Mouse (Mus musculus): Measurements from ENCODE around the gene Patl2. TPM values are rescaled to one million over a fixed set of nuclear protein-coding genes. Genes with fewer than 3 reads are reported as not detected.

The Patl2 gene
- not detected in 2 replicates for polyA plus RNA-seq (2014; fragmentation: Nextera tagmentation; extraction: Ambion mirVana)

- DNase-seq (ENCODE audit: low spot score): no peak
- no peak within 1 kb of the TSS for H3K27ac ChIP-seq (ENCODE audit: low read depth, low read length)
- H3K9me3 ChIP-seq (replicated peaks; ENCODE audit: control insufficient read depth, low read length): no peaks in the 10 kb centered on the region
- no peaks in the 10 kb centered on the region for H3K36me3 ChIP-seq (ENCODE audit: control insufficient read depth, insufficient read depth, low read length)
- WGBS: 86% methylated on average over 17 of the region's 17 CpGs
- H3K4me2 ChIP-seq (ENCODE audit: low read length): no peak within 1 kb of the TSS
- H3K9ac ChIP-seq (ENCODE audit: low read length): no peak within 1 kb of the TSS
- no peaks in the 10 kb centered on the region for H3K27me3 ChIP-seq (replicated peaks; ENCODE audit: control insufficient read depth, insufficient read depth, low read length)
- H3K4me1 ChIP-seq (ENCODE audit: control insufficient read depth, insufficient read depth, low read length): no peaks in the 10 kb centered on the region
- no peak within 1 kb of the TSS for H3K4me3 ChIP-seq (ENCODE audit: low read depth, low read length)
- ATAC-seq: no peak
These were observed at the start of gene Patl2, which contains the start of gene Terb2 for GRCm38 (mm10) chr2:122186106-122186505. Patl2 (minus strand) TSS chr2:122186189. Terb2 (plus strand) TSS chr2:122186272.

GRCm38 (mm10) chr2:122235425-122235824, 49.4 kb upstream of the Patl2 start:
- H3K27me3 ChIP-seq (replicated peaks; ENCODE audit: control insufficient read depth, insufficient read depth, low read length): no peaks in the 10 kb centered on the region
- peak overlapping the region; percentile 64 for H3K4me2 ChIP-seq (ENCODE audit: low read length)
- 78% methylated on average over 2 of the region's 2 CpGs for WGBS
- ATAC-seq (no peak), DNase-seq (ENCODE audit: low spot score) (no peak)
- H3K36me3 ChIP-seq (ENCODE audit: control insufficient read depth, insufficient read depth, low read length): no peaks in the 10 kb centered on the region
- H3K4me3 ChIP-seq (ENCODE audit: low read depth, low read length): no peak overlapping the region; the same call in 1 of the 2 replicates
- H3K9ac ChIP-seq (ENCODE audit: low read length): no peak overlapping the region
- H3K27ac ChIP-seq (ENCODE audit: low read depth, low read length): no peak overlapping the region
- no peaks in the 10 kb centered on the region for H3K9me3 ChIP-seq (replicated peaks; ENCODE audit: control insufficient read depth, low read length)
- no peaks in the 10 kb centered on the region for H3K4me1 ChIP-seq (ENCODE audit: control insufficient read depth, insufficient read depth, low read length)

GRCm38 (mm10) chr2:122234611-122235288, 48.8 kb upstream of the Patl2 start, which contains the start of gene Sord:
Sord (plus strand) TSS chr2:122234749.
- Histone ChIP-seq H3K4me1 (ENCODE audit: control insufficient read depth, insufficient read depth, low read length) (no peaks in the 10 kb centered on the region), H3K4me2 (ENCODE audit: low read length) (peak within 1 kb of the TSS; percentile 64), H3K27me3 (replicated peaks; ENCODE audit: control insufficient read depth, insufficient read depth, low read length) (no peaks in the 10 kb centered on the region), H3K9me3 (replicated peaks; ENCODE audit: control insufficient read depth, low read length) (no peaks in the 10 kb centered on the region), H3K9ac (ENCODE audit: low read length) (peak within 1 kb of the TSS; percentile 60), H3K36me3 (ENCODE audit: control insufficient read depth, insufficient read depth, low read length) (no peaks in the 10 kb centered on the region), H3K27ac (ENCODE audit: low read depth, low read length) (peak within 1 kb of the TSS; percentile 61), H3K4me3 (ENCODE audit: low read depth, low read length) (peak within 1 kb of the TSS; percentile 49)
- WGBS: under 1% methylated on average over 35 of the region's 35 CpGs
- DNase-seq (ENCODE audit: low spot score) (peak; percentile 94), ATAC-seq (peak; percentile 96)

GRCm38 (mm10) chr2:122233759-122234557, 48.0 kb upstream of the Patl2 start:
- peak overlapping the region; percentile 60 for H3K9ac ChIP-seq (ENCODE audit: low read length)
- no peaks in the 10 kb centered on the region for H3K36me3 ChIP-seq (ENCODE audit: control insufficient read depth, insufficient read depth, low read length)
- H3K27ac ChIP-seq (ENCODE audit: low read depth, low read length): peak overlapping the region; percentile 61
- H3K27me3 ChIP-seq (replicated peaks; ENCODE audit: control insufficient read depth, insufficient read depth, low read length): no peaks in the 10 kb centered on the region
- H3K4me3 ChIP-seq (ENCODE audit: low read depth, low read length): peak overlapping the region; percentile 49
- WGBS: 4% methylated on average over 26 of the region's 26 CpGs
- ATAC-seq: peak; percentile 62
- H3K4me2 ChIP-seq (ENCODE audit: low read length): peak overlapping the region; percentile 64
- H3K4me1 ChIP-seq (ENCODE audit: control insufficient read depth, insufficient read depth, low read length): no peaks in the 10 kb centered on the region
- DNase-seq (ENCODE audit: low spot score): peak; percentile 78
- no peaks in the 10 kb centered on the region for H3K9me3 ChIP-seq (replicated peaks; ENCODE audit: control insufficient read depth, low read length)

- DNase-seq (ENCODE audit: low spot score) (no peak), ATAC-seq (no peak)
- 63% methylated on average over 5 of the region's 5 CpGs for WGBS
- H3K36me3 ChIP-seq (ENCODE audit: control insufficient read depth, insufficient read depth, low read length): no peaks in the 10 kb centered on the region
- H3K9ac ChIP-seq (ENCODE audit: low read length): no peak overlapping the region
- H3K27ac ChIP-seq (ENCODE audit: low read depth, low read length): no peak overlapping the region
- H3K9me3 ChIP-seq (replicated peaks; ENCODE audit: control insufficient read depth, low read length): no peaks in the 10 kb centered on the region
- no peak overlapping the region for H3K4me3 ChIP-seq (ENCODE audit: low read depth, low read length)
- H3K4me2 ChIP-seq (ENCODE audit: low read length): no peak overlapping the region
- H3K27me3 ChIP-seq (replicated peaks; ENCODE audit: control insufficient read depth, insufficient read depth, low read length): no peaks in the 10 kb centered on the region
- no peaks in the 10 kb centered on the region for H3K4me1 ChIP-seq (ENCODE audit: control insufficient read depth, insufficient read depth, low read length)
These were observed 47.4 kb upstream of the Patl2 start for GRCm38 (mm10) chr2:122233341-122233740.

DNA sequence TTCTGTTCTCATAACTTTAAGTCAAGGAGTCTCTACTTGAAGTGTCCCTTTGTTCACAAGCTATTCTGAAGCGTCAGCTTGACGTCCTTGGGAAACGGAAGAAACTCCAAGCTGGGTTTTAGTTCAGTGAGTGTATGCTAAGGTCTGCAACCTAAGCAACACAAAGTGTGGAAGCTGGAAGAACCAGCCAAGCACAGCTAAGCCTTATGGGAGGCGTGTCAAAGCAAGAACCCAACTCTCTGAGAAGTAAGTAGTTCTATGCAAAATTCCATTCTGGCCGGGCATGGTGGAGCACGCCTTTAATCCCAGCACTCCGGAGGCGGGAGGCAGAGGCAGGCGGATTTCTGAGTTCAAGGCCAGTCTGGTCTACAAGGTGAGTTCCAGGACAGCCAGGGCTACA, 45.6 kb upstream of the Patl2 start:
- no peaks in the 10 kb centered on the region for H3K27me3 ChIP-seq (replicated peaks; ENCODE audit: control insufficient read depth, insufficient read depth, low read length)
- WGBS: 77% methylated on average over 9 of the region's 9 CpGs
- H3K9ac ChIP-seq (ENCODE audit: low read length): no peak overlapping the region
- no peak for ATAC-seq
- no peaks in the 10 kb centered on the region for H3K9me3 ChIP-seq (replicated peaks; ENCODE audit: control insufficient read depth, low read length)
- no peak overlapping the region for H3K4me2 ChIP-seq (ENCODE audit: low read length)
- DNase-seq (ENCODE audit: low spot score): no peak
- H3K4me3 ChIP-seq (ENCODE audit: low read depth, low read length): no peak overlapping the region
- no peaks in the 10 kb centered on the region for H3K36me3 ChIP-seq (ENCODE audit: control insufficient read depth, insufficient read depth, low read length)
- H3K27ac ChIP-seq (ENCODE audit: low read depth, low read length): no peak overlapping the region
- no peaks in the 10 kb centered on the region for H3K4me1 ChIP-seq (ENCODE audit: control insufficient read depth, insufficient read depth, low read length)

- no peaks in the 10 kb centered on the region for H3K36me3 ChIP-seq (ENCODE audit: control insufficient read depth, insufficient read depth, low read length)
- H3K4me1 ChIP-seq (ENCODE audit: control insufficient read depth, insufficient read depth, low read length): no peaks in the 10 kb centered on the region
- H3K9me3 ChIP-seq (replicated peaks; ENCODE audit: control insufficient read depth, low read length): no peaks in the 10 kb centered on the region
- H3K27me3 ChIP-seq (replicated peaks; ENCODE audit: control insufficient read depth, insufficient read depth, low read length): no peaks in the 10 kb centered on the region
- DNase-seq (ENCODE audit: low spot score): no peak
- no peak for ATAC-seq
- no peak overlapping the region for H3K4me3 ChIP-seq (ENCODE audit: low read depth, low read length)
- H3K4me2 ChIP-seq (ENCODE audit: low read length): no peak overlapping the region
- H3K27ac ChIP-seq (ENCODE audit: low read depth, low read length): no peak overlapping the region
- 85% methylated on average over 6 of the region's 6 CpGs for WGBS
- no peak overlapping the region for H3K9ac ChIP-seq (ENCODE audit: low read length)
These were observed 44.4 kb upstream of the Patl2 start for GRCm38 (mm10) chr2:122230395-122230794.

- no peak overlapping the region for H3K4me2 ChIP-seq (ENCODE audit: low read length)
- no peak for DNase-seq (ENCODE audit: low spot score)
- no peak overlapping the region for H3K9ac ChIP-seq (ENCODE audit: low read length)
- ATAC-seq: no peak
- H3K27ac ChIP-seq (ENCODE audit: low read depth, low read length): no peak overlapping the region
- H3K4me1 ChIP-seq (ENCODE audit: control insufficient read depth, insufficient read depth, low read length): no peaks in the 10 kb centered on the region
- H3K9me3 ChIP-seq (replicated peaks; ENCODE audit: control insufficient read depth, low read length): no peaks in the 10 kb centered on the region
- no peaks in the 10 kb centered on the region for H3K36me3 ChIP-seq (ENCODE audit: control insufficient read depth, insufficient read depth, low read length)
- no peaks in the 10 kb centered on the region for H3K27me3 ChIP-seq (replicated peaks; ENCODE audit: control insufficient read depth, insufficient read depth, low read length)
- no peak overlapping the region for H3K4me3 ChIP-seq (ENCODE audit: low read depth, low read length)
These were observed 37.7 kb upstream of the Patl2 start for GRCm38 (mm10) chr2:122223654-122224053.

GRCm38 (mm10) chr2:122222272-122222671, 36.3 kb upstream of the Patl2 start:
- Histone ChIP-seq H3K4me3 (ENCODE audit: low read depth, low read length) (no peak overlapping the region), H3K36me3 (ENCODE audit: control insufficient read depth, insufficient read depth, low read length) (no peaks in the 10 kb centered on the region), H3K27ac (ENCODE audit: low read depth, low read length) (no peak overlapping the region), H3K27me3 (replicated peaks; ENCODE audit: control insufficient read depth, insufficient read depth, low read length) (no peaks in the 10 kb centered on the region), H3K4me1 (ENCODE audit: control insufficient read depth, insufficient read depth, low read length) (no peaks in the 10 kb centered on the region), H3K9me3 (replicated peaks; ENCODE audit: control insufficient read depth, low read length) (no peaks in the 10 kb centered on the region), H3K4me2 (ENCODE audit: low read length) (no peak overlapping the region), H3K9ac (ENCODE audit: low read length) (no peak overlapping the region)
- WGBS: 94% methylated on average over 5 of the region's 5 CpGs
- DNase-seq (ENCODE audit: low spot score): no peak
- no peak for ATAC-seq
